Mouse (Mus musculus): ENCODE measurements around the gene Ndufb11. TPM values are rescaled to one million over a fixed set of nuclear protein-coding genes. Genes with fewer than 3 reads are reported as not detected.

The Ndufb11 gene
- total RNA-seq (2014; rRNA removed): 94.3 and 150 TPM in 2 replicates
- 325 and 336 TPM in 2 replicates for polyA plus RNA-seq (2015; fragmentation: Nextera tagmentation; extraction: Ambion mirVana)

- H3K9ac ChIP-seq (replicated peaks; ENCODE audit: low read length): peak within 1 kb of the TSS; percentile 61
- WGBS: 28% methylated on average over 45 of the region's 49 CpGs
- H3K4me1 ChIP-seq (ENCODE audit: insufficient read depth, low read length): 0 out of 2 replicates have a peak, but pooled peaks cover 4% of the 10 kb centered on the region
- H3K36me3 ChIP-seq (ENCODE audit: insufficient read depth, low read length): no peaks in the 10 kb centered on the region
- peak within 1 kb of the TSS; percentile 56 for H3K4me3 ChIP-seq (ENCODE audit: low read length)
- TF ChIP-seq CTCF (IDR thresholded peaks at IDR 0.05; ENCODE audit: low read depth): no peak
- H3K27me3 ChIP-seq (ENCODE audit: insufficient read depth, low read length): no peaks in the 10 kb centered on the region
- peak; percentile 85 for DNase-seq (ENCODE audit: low spot score)
- peak; percentile 97 for ATAC-seq
- peak within 1 kb of the TSS; percentile 85 for H3K27ac ChIP-seq
- H3K9me3 ChIP-seq (ENCODE audit: low read length): no peaks in the 10 kb centered on the region
- peak within 1 kb of the TSS; percentile 60 for H3K4me2 ChIP-seq (ENCODE audit: low read depth, low read length)
These were observed at the start of gene Ndufb11, which contains the start of gene Rbm10 for GRCm38 (mm10) chrX:20617176-20617902. Gene Ndufb11 (minus strand): TSS chrX:20617619. Gene Rbm10 (plus strand): TSS chrX:20617503.

GRCm38 (mm10) chrX:20663444-20663790 is 46.0 kb upstream of the Ndufb11 start:
- WGBS: 33% methylated on average over 9 of the region's 9 CpGs
- TF ChIP-seq CTCF (IDR thresholded peaks at IDR 0.05; ENCODE audit: low read depth): no peak

GRCm38 (mm10) chrX:20662716-20663443 is 45.5 kb upstream of the Ndufb11 start:
- 36% methylated on average over 27 of the region's 28 CpGs for WGBS
- Histone ChIP-seq H3K4me1 (ENCODE audit: insufficient read depth, low read length) (no peaks in the 10 kb centered on the region; the same call in 1 of the 2 replicates), H3K4me2 (ENCODE audit: low read depth, low read length) (peak overlapping the region; percentile 61), H3K9ac (replicated peaks; ENCODE audit: low read length) (peak overlapping the region; percentile 78), H3K9me3 (ENCODE audit: low read length) (no peaks in the 10 kb centered on the region), H3K4me3 (ENCODE audit: low read length) (peak overlapping the region; percentile 58), H3K27ac (peak overlapping the region; percentile 88), H3K36me3 (ENCODE audit: insufficient read depth, low read length) (no peaks in the 10 kb centered on the region; the same call in 1 of the 2 replicates), H3K27me3 (ENCODE audit: insufficient read depth, low read length) (no peaks in the 10 kb centered on the region)
- peak; percentile 60 for TF ChIP-seq CTCF (IDR thresholded peaks at IDR 0.05; ENCODE audit: low read depth)
- DNase-seq (ENCODE audit: low spot score) (peak; percentile 95), ATAC-seq (peak; percentile 88)

More at GRCm38 (mm10) chrX:20663444-20663790, 46.0 kb upstream of the Ndufb11 start:
- H3K4me2 ChIP-seq (ENCODE audit: low read depth, low read length): peak overlapping the region; percentile 61
- peak overlapping the region; percentile 58 for H3K4me3 ChIP-seq (ENCODE audit: low read length)
- H3K27ac ChIP-seq: peak overlapping the region; percentile 88
- no peaks in the 10 kb centered on the region; the same call in 1 of the 2 replicates for H3K36me3 ChIP-seq (ENCODE audit: insufficient read depth, low read length)
- H3K9ac ChIP-seq (replicated peaks; ENCODE audit: low read length): peak overlapping the region; percentile 78
- no peaks in the 10 kb centered on the region for H3K27me3 ChIP-seq (ENCODE audit: insufficient read depth, low read length)
- DNase-seq (ENCODE audit: low spot score) (peak; percentile 44), ATAC-seq (peak; percentile 21)
- no peaks in the 10 kb centered on the region for H3K9me3 ChIP-seq (ENCODE audit: low read length)
- H3K4me1 ChIP-seq (ENCODE audit: insufficient read depth, low read length): no peaks in the 10 kb centered on the region; the same call in 1 of the 2 replicates

- no peak overlapping the region for H3K9ac ChIP-seq (replicated peaks; ENCODE audit: low read length)
- no peak overlapping the region for H3K4me2 ChIP-seq (ENCODE audit: low read depth, low read length)
- H3K4me3 ChIP-seq (ENCODE audit: low read length): no peak overlapping the region
- DNase-seq (ENCODE audit: low spot score) (no peak), ATAC-seq (peak; percentile 28)
- TF ChIP-seq CTCF (IDR thresholded peaks at IDR 0.05; ENCODE audit: low read depth): no peak
- no peaks in the 10 kb centered on the region for H3K27me3 ChIP-seq (ENCODE audit: insufficient read depth, low read length)
- no peaks in the 10 kb centered on the region for H3K36me3 ChIP-seq (ENCODE audit: insufficient read depth, low read length)
- H3K4me1 ChIP-seq (ENCODE audit: insufficient read depth, low read length): no peaks in the 10 kb centered on the region; the same call in 1 of the 2 replicates
- WGBS: 34% methylated on average over 5 of the region's 5 CpGs
- H3K27ac ChIP-seq: 0 out of 2 replicates have a peak overlapping the region, but pooled peaks have one; percentile 88
- H3K9me3 ChIP-seq (ENCODE audit: low read length): no peaks in the 10 kb centered on the region
These were observed 44.9 kb upstream of the Ndufb11 start for GRCm38 (mm10) chrX:20662317-20662715.

- Histone ChIP-seq H3K9ac (replicated peaks; ENCODE audit: low read length) (0 out of 2 replicates have a peak overlapping the region, but pooled peaks have one; percentile 30), H3K9me3 (ENCODE audit: low read length) (no peaks in the 10 kb centered on the region), H3K4me2 (ENCODE audit: low read depth, low read length) (peak overlapping the region; percentile 71), H3K36me3 (ENCODE audit: insufficient read depth, low read length) (no peaks in the 10 kb centered on the region), H3K27me3 (ENCODE audit: insufficient read depth, low read length) (no peaks in the 10 kb centered on the region), H3K27ac (0 out of 2 replicates have a peak overlapping the region, but pooled peaks have one; percentile 26), H3K4me3 (ENCODE audit: low read length) (peak overlapping the region; percentile 44), H3K4me1 (ENCODE audit: insufficient read depth, low read length) (no peaks in the 10 kb centered on the region)
- no peak for TF ChIP-seq CTCF (IDR thresholded peaks at IDR 0.05; ENCODE audit: low read depth)
- WGBS: 24% methylated on average over 24 of the region's 24 CpGs
- no peak for DNase-seq (ENCODE audit: low spot score)
- ATAC-seq: no peak
These were observed 41.5 kb upstream of the Ndufb11 start for GRCm38 (mm10) chrX:20658891-20659406.

- ATAC-seq (peak; percentile 87), DNase-seq (ENCODE audit: low spot score) (peak; percentile 89)
- TF ChIP-seq CTCF (IDR thresholded peaks at IDR 0.05; ENCODE audit: low read depth): no peak
- H3K36me3 ChIP-seq (ENCODE audit: insufficient read depth, low read length): no peaks in the 10 kb centered on the region
- peak within 1 kb of the TSS; percentile 44 for H3K4me3 ChIP-seq (ENCODE audit: low read length)
- H3K27ac ChIP-seq: peak within 1 kb of the TSS; percentile 26; the same call in 1 of the 2 replicates
- H3K27me3 ChIP-seq (ENCODE audit: insufficient read depth, low read length): no peaks in the 10 kb centered on the region
- 0 out of 2 replicates have a peak within 1 kb of the TSS, but pooled peaks have one; percentile 30 for H3K9ac ChIP-seq (replicated peaks; ENCODE audit: low read length)
- WGBS: 30% methylated on average over 27 of the region's 27 CpGs
- peak within 1 kb of the TSS; percentile 71 for H3K4me2 ChIP-seq (ENCODE audit: low read depth, low read length)
- H3K4me1 ChIP-seq (ENCODE audit: insufficient read depth, low read length): no peaks in the 10 kb centered on the region
- no peaks in the 10 kb centered on the region for H3K9me3 ChIP-seq (ENCODE audit: low read length)
These were observed 40.7 kb upstream of the Ndufb11 start, which contains the start of gene Uba1 for GRCm38 (mm10) chrX:20658026-20658652. Gene Uba1 (plus strand): TSS chrX:20658326.

All from hindbrain, postnatal 0 days (tissue).